Mouse (Mus musculus) natural killer cell, adult 2 months (primary cell): ENCODE data around the gene Pds5a.

Experiments used
- DNase-seq, 2 experiments: peaks; one replicate each; pipeline ENCODE4 v3.0.0; 2022; ENCODE audit warnings: low spot score in 2 of 2

Gene Pds5a

DNA sequence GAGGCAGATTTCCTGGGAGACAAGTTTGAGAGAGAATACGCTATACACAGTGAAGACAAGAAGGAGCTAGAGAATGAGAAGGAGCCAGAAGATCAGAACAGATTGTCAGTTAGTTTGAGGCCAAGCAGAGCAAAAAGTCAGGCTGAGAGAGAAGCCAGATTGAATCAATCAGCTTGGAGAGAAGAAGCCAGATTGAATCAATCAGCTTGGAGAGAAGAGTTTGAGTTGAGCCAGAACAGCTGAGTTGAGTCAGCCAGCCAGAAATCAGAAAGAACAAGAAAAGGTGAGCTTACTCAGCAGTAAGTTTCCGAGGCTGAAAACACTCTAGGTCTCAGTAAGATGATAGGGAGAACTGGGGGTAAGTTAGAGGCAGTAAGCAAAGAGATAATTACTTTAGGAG, 123.2 kb downstream of the Pds5a start:
- DNase-seq = no peak

DNA sequence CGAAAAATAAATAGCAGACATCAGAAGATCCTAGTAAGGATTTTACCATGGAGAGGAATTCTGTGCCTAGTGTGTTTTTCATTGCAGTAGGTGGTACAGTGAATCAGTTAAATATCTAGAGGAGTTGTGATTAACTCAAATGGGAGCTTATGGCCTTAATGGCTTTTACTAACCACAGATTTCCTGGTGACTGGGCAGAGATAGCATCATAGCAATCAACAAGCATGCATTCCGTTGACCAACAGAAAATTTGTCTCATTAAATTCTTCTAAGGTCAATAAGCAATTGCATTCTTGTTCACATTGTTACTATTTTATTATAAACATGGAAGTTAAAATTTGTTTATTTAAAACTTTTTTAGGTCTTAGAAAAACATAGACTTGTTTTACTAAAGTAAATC, 132.6 kb downstream of the Pds5a start:
- no peak for DNase-seq

- no peak for DNase-seq
These were observed 136.8 kb downstream of the Pds5a start for GRCm38 (mm10) chr5:65561125-65561893.

- DNase-seq = no peak
These were observed 141.0 kb downstream of the Pds5a start for GRCm38 (mm10) chr5:65557109-65557508.
